ENCODE assay signal across 12 mouse cellular contexts in the genomic region with DNA sequence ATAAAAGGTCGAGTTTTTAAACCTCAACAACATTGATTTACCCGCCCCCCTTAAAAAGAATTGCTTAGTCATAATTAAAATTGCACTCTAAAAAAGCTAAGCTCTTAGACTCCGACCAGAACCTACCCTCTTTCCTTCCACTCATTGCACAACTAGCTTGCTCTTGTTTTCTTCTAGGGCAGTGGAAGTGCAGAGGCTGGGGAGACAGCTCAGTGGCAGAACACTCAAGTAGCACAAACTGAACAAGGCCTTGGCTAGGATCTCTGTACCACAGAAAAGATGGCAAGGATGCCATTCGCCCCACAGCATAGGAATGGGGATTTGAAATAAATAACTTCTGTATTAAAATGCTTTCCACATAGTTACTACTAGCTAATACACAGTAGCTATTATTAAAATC.
"Had no signal": no experiment of that assay in that cellular context is flagged by ENCODE, and none has a peak within 500 bp of the region (broad histone marks: within the 10 kb centered on the region; RNA-seq: fewer than 3 reads in every experiment).

No protein-coding gene starts in this region.

- H3K4me1 ChIP-seq: limb, embryonic 15.5 days; liver, embryonic 13.5 days had no signal

- H3K27ac ChIP-seq: kidney, embryonic 15.5 days; left cerebral cortex, adult 2 months; limb, embryonic 15.5 days; liver, embryonic 13.5 days; lung, embryonic 15.5 days; midbrain, embryonic 12.5 days; neural tube, embryonic 15.5 days had no signal

- H3K4me3 ChIP-seq: kidney, embryonic 15.5 days; left cerebral cortex, adult 2 months; limb, embryonic 15.5 days; liver, embryonic 13.5 days; lung, embryonic 15.5 days; midbrain, embryonic 12.5 days; neural tube, embryonic 15.5 days had no signal

- DNase-seq: kidney, postnatal 25 days; liver, embryonic 13.5 days; liver, postnatal 0 days; right cerebral cortex, adult 18-20 months; right cerebral cortex, postnatal 25 days; thymus, postnatal 14 days had no signal

- H3K36me3 ChIP-seq: kidney, embryonic 15.5 days; limb, embryonic 15.5 days; liver, embryonic 13.5 days; lung, embryonic 15.5 days; midbrain, embryonic 12.5 days; neural tube, embryonic 15.5 days had no signal

- H3K27me3 ChIP-seq: kidney, embryonic 15.5 days; limb, embryonic 15.5 days; liver, embryonic 13.5 days; lung, embryonic 15.5 days; midbrain, embryonic 12.5 days; neural tube, embryonic 15.5 days had no signal

- H3K9me3 ChIP-seq: kidney, embryonic 15.5 days; limb, embryonic 15.5 days; liver, embryonic 13.5 days; lung, embryonic 15.5 days; midbrain, embryonic 12.5 days; neural tube, embryonic 15.5 days had no signal

- ATAC-seq: liver, postnatal 0 days had no signal
